Mouse (Mus musculus) urinary bladder, adult 2 months (tissue): ENCODE results near the gene Lysmd4. TPM values are rescaled to one million over a fixed set of nuclear protein-coding genes. Genes with fewer than 3 reads are reported as not detected.
"Not testable (repeated sequence)": the region's sequence is repeated elsewhere in the genome, so short reads cannot be mapped to it uniquely, and the experiment has no call there.

Experiments
- DNase-seq: peaks from one replicate; pipeline ENCODE4 v3.0.0; 2022; ENCODE audit warnings: low spot score
- polyA plus RNA-seq: library from polyadenylated mRNA; depleted of rRNA; stranded (reverse); fragments of >200 nt; gene quantifications from 2 replicates; pipeline ENCODE4 v1.2.3, GENCODE M21; 2012

Gene Lysmd4
- polyA plus RNA-seq, 1 experiment, result 11.8 TPM

DNA sequence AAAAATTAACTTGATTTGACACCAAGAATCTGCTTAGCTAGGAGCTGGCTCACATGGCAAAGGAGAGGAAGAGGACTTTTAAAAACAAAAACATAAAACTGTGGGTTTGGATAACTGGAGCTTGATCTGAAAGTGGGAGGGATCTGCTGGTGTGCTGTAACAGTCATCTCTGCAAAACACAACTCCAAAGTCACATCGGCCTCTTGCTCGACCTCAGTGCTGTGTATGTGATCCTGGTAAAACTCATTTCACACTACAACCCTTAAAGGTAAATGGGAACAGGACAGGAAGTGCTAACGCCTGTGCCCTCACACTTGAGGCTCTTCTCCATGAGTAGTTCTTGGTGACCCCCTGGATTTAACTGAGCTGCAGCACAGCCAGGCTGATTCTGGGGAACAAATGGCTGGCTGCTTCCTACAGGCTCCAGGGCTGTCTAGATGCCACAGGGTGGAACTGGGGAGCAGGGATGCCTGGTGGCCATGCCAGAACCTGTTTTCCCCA lies 8.3 kb downstream of the Lysmd4 start:
- DNase-seq, result no peak

DNA sequence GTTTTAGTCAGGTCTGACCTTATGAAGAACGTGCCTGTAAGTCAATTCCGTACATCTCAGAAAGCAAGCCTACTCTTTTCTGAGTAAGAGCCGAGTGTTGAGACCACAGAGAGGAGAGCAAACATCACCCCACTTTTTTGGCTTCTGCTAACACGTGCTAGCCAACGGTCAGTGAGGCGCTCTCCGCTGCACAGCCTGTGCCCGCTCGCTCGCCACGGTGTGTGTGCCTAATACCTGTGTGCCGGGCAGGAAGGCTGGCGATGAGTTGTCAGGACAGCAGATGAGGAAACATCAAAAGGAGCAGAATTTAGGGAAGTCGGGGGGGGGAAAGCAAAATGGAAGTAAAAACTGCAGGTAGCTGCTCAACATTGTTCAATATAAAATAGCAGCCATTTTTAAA lies 10.2 kb downstream of the Lysmd4 start:
- no peak for DNase-seq

DNA sequence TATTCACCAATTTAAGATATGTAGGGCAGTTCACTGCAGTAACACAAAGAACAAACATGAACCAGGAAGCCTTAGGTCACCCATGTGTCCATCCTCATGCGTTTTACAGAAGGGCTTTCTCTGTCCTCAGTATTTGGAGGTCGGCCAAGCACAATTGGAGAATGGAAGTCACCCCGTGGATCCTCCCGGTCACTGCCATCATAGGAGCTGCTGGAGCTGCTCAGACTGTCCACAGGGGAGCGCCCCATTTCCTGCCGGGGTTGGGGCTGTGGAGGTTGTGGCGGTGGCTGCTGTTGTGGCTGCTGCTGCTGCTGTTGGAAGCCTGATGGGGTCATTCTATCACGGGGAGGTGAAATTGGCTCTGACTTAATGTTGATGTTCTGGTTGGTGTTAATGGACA lies 12.5 kb downstream of the Lysmd4 start:
- no peak for DNase-seq

DNA sequence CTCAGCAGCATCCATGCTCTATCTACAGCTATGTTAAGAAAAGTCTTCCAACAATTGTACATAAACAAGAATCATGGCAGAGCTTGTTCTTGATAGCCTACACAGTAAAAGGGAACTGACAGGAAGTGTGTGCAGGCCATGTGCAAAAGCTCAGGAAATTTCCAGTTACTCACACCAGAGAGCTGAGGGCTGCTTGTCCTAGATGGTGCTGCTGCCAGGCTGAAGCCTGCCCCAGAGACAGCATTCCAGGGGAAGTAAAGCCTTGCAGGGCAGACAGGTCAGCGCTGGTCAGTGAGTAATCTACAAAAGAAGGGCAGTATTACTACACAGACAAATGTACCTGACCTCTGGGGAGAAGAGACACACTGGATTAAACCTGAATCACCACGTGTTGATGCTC lies 14.0 kb downstream of the Lysmd4 start:
- DNase-seq, result no peak

DNA sequence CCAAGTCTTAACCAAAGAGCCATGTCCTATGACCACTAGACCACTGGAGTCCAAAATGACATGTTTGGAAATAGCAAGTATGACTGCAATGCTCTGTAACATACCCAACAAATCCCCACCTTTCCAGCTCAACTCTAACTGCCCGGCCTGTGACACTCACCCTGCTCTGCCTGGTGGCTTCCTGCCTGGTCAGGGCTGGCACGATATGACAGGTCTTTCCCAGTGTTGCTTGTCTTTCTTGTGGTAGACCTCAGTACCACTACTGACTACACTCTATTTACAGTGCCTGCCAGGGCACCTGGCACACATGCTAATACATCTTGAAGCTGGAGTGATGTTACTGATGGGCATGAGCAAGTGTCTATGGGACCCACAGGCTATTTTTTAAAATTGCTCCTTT lies 15.4 kb downstream of the Lysmd4 start:
- no peak for DNase-seq

DNA sequence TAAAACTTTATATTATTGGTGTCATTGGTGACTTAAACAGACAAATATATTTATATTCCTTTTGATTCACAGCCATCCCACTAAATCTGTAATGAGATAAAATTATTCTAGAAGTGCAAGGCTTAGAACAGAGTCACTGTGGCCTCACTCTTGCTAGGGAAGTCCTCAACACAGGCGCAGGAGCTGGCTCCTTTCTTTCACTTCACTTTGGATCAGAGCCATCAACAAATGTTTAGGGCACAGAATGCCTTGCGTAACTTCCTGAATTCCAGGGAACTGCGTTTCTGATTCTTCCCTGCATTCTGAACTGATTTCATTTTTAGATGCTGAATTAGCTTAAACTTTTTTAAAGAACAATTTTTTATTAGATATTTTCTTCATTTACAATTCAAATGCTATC lies 19.6 kb downstream of the Lysmd4 start:
- no peak for DNase-seq

DNA sequence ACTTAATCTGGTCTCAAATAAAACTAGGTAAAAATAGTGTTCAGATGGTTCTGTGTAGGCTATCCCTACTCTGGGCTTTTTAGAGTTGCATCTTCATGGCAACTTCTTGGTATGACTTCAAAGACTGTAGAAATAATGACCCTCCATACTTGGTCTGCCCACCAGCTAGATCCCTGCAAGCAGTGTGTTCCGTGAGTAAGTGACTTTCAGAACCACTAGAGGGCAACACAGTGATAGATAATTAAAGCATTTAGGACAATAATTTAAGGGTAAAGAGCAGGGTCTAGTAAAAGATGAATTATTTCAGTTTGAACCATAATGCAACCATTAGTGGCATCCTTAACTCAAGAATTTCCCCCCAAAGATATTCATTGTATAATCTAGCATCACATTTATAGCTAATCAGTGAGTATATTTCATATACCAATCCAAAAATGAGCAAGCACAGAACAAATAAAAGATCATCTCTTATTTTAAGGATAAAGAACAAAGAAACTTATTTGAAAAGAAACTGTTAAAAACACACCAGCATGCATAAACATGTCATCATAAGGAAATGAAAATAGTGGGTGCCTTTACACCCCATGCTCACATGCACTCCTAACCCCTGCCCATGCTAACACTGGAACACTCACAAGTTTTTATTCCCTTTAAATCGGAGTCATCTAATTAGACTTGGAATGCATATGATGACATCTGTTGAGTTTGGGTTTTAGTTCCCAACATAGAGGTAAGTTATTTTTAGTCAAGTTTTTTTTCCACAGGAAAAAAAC lies 21.0 kb downstream of the Lysmd4 start:
- DNase-seq, result no peak

DNA sequence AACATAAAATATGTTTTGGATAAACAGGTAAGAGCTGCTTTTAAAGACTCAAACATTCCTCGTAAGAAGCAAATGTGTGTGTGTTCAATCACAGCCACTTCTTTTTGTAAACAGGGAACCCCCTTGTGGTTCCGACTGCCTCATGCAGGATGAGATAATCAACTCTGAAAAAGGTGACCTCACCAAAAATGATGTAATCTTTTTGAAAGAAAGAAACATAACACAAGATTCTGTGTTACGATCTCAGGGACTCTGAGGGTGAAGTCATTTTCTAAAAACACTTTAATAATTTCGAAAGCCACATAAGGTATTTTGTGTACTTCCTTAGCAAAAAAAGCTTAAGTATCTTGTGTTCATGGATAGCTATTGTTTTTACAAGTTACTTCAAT lies 21.5 kb downstream of the Lysmd4 start:
- DNase-seq, result no peak

DNA sequence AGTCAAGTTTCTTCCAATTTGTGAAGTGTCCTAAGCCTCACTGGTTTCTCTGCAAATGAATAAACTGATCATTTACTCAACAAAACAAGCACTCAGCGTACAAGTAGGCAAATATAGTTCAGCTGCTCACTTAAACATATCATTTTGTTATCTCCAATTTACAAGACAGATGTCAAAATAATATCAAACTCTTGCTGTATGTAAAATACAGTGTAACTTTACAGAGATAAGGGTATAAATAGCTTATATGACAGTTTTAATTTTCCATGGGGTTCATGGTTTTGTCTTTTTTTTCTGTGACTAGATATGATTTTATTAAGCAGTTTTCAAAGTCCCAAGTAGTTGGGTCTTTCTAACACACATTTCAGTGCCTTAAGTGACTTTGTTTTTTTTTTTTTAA lies 22.9 kb downstream of the Lysmd4 start:
- DNase-seq, result no peak

DNA sequence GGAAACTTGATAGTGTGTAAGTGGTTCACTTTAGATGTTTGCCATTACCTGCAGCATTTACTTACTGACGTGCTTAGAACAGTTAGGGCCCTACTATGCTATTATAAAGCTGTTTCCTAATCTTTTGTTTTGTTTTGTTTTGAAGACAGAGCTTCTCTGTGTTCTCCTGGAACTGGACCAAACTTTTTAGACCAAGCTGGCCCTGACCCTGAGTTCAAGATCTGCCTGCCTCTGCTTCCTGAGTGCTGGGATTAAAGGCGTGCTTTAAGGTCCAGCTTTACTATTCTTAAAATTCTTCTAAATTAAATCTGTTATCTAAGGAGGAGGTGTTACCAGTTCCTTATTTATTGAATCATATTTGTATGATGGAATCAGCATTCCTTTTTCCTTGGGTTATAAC lies 23.7 kb downstream of the Lysmd4 start:
- DNase-seq, result no peak

DNA sequence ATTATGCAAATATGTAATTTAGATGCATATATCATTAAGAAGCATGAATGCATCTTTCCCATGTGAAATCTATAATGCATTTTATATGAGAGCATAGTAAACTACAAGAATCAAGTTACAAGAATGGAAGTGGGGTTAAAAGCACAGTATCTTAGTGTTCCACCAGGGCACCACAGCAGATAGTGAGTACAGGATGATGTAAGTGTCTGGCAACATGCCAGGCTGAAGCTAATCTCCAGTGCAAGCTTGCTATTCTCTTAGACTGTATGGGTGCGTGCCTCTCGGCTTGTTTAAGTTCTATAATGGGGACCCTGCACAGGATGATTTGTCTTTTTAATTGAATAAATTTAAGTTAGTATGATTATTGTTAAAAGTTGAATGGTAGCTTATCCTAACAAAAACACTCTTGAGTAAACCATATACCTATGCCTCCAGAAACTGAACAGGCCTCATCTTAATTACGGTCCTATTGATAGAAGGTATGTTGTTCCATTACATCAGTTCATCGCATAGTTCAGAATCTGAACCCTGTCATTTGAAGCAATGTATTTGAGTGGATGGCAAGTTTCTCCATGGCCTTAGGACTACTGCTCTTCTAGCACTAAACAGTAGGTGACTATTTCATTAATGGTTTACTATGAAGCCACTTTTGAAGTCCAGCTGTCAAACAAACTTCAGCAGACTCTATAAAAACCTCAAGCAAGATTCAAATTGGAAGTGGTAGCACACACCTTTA lies 37.7 kb downstream of the Lysmd4 start:
- DNase-seq, result no peak

DNA sequence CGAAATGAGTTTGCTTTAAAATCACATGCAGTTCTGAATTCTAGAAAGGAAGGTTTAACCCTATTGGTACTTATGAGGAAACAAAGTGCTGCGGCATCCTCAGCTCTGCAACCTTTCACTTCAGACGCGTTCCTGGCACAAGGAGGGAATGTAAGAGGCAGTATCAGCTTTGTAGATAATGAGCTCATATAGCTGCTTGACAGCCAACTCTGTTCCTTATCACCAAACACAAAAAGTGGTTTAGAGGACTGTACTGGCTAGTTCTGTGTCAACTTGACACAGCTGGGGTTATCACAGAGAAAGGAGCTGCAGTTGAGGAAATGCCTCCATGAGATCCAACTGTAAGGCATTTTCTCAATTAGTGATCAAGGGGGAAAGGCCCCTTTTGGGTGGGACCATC lies 48.1 kb downstream of the Lysmd4 start:
- DNase-seq, result not testable (repeated sequence)

DNA sequence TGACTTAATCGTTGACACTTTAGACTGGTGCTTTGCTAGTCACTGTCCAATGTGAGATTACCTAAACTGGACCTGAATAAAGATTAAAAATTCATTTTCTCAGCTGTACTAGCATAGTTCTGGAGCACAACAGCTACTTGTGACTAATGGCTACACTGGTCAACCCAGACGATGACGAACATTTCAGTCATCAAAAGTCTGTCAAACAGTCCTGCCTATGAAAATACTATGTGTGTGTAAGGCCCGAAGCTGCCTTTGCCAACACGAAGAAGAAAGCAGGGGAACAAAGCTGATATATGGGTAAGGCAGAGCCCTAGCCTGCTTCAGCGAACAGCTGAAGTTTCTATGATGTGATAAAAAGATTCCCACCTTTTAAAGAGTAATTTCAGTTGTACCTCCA lies 61.2 kb downstream of the Lysmd4 start:
- no peak for DNase-seq

DNA sequence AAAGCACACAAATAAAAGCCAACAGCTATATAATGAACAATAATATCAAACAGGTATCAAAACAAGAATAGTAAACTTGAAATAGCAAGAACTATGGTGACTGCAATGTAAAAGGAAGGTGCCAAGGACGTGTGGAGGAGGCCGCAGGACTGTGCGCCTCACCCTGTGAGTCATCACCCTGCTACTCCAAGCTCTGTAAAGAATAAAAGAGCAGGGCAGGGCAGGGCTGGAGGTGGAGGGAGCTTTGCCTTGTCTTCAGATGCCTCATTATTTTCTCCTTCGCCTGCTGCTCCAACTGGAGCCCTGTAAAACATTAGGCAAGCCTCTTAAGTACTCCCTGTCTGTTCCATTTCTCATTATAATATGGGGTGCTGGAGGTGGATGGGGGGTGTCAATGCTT lies 65.1 kb downstream of the Lysmd4 start:
- DNase-seq, result no peak

DNA sequence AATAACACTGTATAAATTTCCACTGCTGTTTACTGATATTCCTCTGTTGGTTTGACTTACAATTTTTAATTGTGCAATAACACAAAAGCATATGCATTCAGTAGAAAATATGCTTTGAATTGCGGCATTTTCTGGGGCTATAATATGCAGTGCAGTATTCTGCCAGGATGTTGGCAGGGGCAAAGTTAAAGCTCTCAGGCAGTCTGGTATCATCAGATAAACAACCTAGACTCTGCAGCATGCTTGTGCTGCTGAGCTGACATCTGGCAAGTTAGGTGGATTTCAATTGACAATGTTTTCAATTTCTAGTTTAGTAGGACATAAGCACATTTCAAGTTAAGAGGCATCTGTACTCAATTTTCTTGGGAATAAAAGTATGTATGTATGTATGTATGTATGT lies 69.0 kb downstream of the Lysmd4 start:
- DNase-seq, result no peak

DNA sequence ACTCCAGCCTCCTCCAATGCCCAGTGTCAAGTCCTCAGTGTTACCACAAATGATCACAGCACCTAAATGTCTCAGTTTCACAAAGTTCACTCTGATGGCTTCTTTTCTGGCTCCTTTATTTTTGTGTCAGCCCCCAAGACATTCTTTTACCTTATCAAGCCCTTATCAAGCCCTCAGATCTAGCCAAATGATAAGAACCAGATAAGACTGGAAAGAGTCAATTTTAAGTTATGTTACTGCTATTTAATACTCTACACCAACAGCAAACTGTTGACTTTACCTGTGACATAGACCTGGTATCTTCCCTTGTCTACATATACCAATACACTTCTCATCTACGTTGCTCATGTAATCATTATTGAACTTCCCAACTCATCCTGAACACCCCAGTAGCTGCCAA lies 74.1 kb downstream of the Lysmd4 start:
- no peak for DNase-seq

DNA sequence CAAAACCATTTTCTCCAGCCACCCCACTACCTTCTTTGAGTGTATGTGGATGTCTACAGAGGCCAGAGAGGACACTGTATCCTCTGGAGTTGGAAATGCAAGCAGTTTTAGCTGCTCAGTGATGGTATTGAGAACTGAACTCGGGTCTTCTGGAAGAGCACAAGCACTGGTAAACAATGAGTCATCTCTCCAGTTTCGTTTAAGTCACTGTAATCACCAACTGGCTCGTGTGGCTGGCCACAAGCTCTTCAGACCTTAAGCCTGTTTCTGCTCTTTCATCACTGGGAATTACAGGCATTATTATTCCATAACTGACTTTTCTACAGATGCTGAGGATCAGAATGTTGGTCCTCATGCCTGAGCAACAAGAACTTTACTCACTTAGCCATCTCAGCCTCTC lies 82.6 kb downstream of the Lysmd4 start:
- DNase-seq, result no peak

DNA sequence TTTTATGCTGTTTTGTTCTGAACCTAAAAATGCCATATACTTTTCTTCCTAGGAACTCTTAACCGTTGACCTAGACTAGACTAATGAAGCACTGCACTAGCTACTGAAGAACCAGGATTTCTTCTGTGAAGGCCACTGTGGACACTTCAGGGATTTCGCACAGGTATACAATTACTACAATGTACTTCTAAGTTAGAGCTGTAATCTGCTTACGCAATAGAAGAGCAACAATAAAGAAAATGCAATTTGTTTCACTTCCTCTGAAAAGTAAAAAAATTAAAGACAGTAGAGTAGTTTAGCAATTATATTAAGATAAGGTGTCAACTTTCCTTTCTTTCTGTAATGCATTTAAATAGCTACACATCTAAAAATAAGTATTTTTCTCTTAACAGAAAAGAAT lies 84.7 kb downstream of the Lysmd4 start:
- DNase-seq, result no peak

DNA sequence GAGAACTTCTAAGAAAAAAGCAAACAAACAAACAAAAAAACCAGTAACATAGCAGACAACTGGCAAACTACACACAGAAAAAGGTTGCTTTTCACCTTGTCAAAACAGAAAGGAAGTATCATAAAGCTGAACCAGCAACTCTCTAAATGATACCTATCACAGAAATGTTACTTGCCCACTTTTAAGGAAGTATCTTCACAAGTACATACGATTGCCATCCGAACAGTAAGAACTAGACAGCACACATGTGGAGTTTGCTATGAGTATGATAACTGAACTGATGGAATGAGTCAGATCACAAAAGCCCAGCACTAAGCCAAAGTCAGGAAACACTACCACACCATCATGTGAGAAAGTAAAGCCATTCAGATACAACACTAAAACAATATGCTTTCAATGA lies 85.8 kb downstream of the Lysmd4 start:
- no peak for DNase-seq

DNA sequence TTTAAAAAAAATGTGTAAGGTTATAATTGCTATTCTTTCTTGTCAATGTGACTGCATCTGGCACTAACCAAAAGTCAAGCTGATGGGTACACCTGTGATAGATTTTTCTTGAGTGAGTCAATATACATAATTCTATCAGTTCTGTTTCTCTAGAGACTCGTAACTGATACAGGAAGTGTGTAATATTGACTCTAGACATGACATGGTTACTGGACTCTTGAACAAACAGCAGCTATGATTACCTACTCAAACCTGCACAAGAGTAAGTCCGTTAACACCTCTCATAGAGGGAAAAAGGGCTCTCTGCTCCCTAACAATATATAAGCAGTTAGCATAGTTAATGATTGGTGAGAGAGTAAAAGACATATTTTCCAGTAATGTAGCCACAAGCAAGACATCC lies 87.8 kb downstream of the Lysmd4 start:
- no peak for DNase-seq

DNA sequence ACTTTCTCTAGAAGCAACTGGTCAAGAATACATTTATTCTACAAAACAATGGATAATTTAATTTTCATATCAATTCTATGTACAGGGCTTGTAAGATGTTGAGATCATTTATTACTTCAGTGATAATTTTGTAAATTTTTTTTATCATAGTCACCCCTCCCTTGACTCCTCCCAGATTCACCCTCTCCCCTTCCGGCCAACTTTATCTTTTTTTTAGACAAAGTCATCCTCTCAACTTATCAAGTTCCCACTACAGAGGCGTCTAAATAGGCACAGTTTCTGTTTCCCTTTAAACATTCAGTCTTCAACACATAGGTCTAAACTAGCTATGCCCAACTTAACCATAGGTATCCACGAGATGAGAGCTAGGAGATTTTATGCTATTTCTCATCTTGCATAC lies 90.9 kb downstream of the Lysmd4 start:
- DNase-seq, result no peak

DNA sequence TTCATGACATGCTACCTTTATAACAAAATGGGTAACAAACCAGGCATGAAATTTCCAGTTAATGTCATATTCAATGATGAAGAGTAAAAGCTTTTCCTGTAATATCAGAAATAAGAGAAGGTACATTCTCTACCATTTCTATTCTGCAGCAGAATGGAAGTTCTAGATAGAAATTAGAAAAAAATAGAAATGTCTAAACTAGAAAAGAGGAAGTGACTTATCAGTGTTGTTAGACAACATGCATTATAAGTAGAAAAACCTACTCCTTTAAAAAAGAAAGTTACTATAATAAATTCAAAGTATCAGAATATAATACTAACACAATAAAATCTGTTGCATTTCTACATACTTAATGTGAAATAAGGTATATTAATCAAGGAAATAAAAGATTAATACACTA lies 96.4 kb downstream of the Lysmd4 start:
- DNase-seq, result no peak

DNA sequence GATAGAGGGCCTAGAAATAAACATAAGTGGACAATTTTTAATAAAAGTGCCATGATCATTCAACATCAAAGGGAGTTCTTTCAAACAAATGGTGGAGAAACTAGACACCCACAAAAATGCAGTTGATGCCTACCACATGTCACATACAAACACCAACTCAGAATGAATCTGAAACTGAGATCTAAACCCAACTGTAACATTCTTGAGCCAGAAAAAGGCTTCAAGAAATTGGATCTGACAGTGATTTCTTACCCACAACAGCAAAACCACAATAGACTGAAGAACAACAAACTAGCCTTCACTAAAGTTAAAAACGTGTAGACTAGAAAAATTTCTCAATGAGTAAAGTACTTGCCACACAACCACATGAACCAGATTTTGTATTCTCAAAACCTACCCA lies 98.0 kb downstream of the Lysmd4 start:
- DNase-seq, result no peak
